Mouse (Mus musculus) layer of hippocampus, adult 2 months (tissue): ENCODE data around the gene Klf1. TPM values are rescaled to one million over a fixed set of nuclear protein-coding genes. Genes with fewer than 3 reads are reported as not detected.

Experiments
- DNase-seq, 2 experiments: peaks; one replicate each; pipeline ENCODE4 v3.0.0; 2022; ENCODE audit warnings: low spot score in 2 of 2
- H3K27ac ChIP-seq: fragments of 200-600 bp; 2 replicates; pipeline ENCODE4 v1.8.1; 2022
- H3K4me3 ChIP-seq: fragments of 200-600 bp; 2 replicates; pipeline ENCODE4 v1.8.1; 2022; ENCODE audit warnings: mild to moderate bottlenecking
- CTCF ChIP-seq: fragments of 200-600 bp; conservative IDR thresholded peaks from 2 replicates; pipeline ENCODE4 v1.8.1; 2022; ENCODE audit warnings: antibody characterized with exemption, mild to moderate bottlenecking, moderate library complexity
- long read RNA-seq, 2 experiments: library from polyadenylated mRNA; stranded (forward); transcript quantifications; one replicate each; pipeline ENCODE4 v2.0.0; 2021; ENCODE audit warnings: borderline mapping rate in 2 of 2
- total RNA-seq, 2 experiments: library from RNA; stranded (reverse); gene quantifications; 2 replicates each; pipeline ENCODE4 v1.2.3; 2021

Gene Klf1
- total RNA-seq = not detected
- long read RNA-seq, experiment 1 = 0 reads
- long read RNA-seq, experiment 2 = 0 reads

DNA sequence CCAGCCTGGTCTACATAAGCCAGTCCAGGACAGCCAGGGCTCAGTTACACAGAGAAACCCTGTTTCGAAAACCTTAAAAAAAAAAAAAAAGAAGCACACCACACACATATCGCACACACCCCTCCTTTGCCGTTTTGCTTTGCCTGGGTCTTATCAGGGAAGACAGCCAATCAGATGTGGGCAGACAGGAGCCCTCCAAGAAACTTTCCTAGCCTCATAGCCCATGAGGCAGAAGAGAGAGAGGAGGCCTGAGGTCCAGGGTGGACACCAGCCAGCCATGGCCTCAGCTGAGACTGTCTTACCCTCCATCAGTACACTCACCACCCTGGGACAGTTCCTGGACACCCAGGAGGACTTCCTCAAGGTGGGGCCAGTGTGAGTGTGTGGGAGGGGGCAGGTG lies at the start of gene Klf1:
Klf1 (plus strand) TSS at position 177 of the 400 bp plus-strand sequence.
- H3K27ac ChIP-seq = peak within 1 kb of the TSS; percentile 69
- DNase-seq = no peak
- peak within 1 kb of the TSS; percentile 64 for H3K4me3 ChIP-seq
- TF ChIP-seq CTCF = no peak

GRCm38 (mm10) chr8:84856434-84856833 lies 45.3 kb upstream of the Klf1 start:
- Histone ChIP-seq H3K4me3 (no peak overlapping the region), H3K27ac (peak overlapping the region; percentile 93; the same call in 1 of the 2 replicates)
- no peak for TF ChIP-seq CTCF
- DNase-seq = no peak

- TF ChIP-seq CTCF = no peak
- DNase-seq = peak; percentile 91 to 93
Observed at GRCm38 (mm10) chr8:84856864-84857441, 44.8 kb upstream of the Klf1 start, which contains the start of gene Farsa. Gene Farsa, plus strand, starts transcription at chr8:84856989.

DNA sequence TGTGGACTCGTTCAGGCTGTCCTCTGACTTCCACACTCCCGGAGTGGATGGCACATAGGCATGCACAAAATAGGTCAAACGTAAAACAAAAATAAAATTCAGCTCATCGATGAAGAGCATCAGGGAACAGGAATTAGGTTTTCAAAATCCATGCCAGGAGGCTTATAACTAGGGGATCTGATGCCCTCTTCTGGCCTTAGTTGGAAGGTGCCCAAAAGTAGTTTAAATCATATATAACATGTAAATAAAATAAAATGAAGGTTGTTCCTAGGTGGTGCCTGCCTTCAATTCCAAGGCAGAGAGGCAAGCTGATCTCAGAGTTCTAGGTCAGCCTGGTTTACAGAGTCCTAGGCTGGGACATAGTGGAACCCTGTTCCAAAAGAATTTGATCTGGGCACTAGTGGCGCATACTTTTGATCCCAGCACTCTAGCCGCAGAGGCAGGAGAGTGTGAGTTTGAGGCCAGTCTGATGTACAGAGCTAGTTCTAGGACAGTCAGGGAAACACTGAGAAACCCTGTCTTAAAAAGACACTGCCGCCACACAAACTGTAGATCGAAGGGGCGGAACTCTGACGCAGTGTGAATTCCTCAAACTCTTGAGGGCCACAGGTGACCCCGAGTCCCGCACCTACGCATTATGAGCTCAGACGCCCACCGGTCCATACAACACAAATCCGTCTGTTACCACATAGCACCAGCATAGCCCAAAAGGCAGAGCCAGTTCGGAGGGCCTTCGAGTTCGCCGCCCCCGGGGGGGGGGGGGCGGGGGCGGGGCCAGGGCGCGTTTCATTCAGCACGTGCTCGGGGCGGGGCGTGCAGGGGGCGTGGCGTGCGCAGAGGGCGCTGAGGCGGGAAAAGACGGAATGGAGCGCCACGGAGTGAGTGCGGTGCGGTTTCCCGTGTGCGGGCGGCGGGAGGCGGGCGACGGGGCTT lies 30.1 kb upstream of the Klf1 start, which contains the start of gene Syce2:
Syce2 (plus strand) TSS at position 736 of the 933 bp plus-strand sequence.
- peak within 1 kb of the TSS; percentile 59; the same call in 1 of the 2 replicates for H3K27ac ChIP-seq
- TF ChIP-seq CTCF = peak; percentile 61
- DNase-seq = peak in 1 of 2 experiments; percentile 69
- H3K4me3 ChIP-seq = peak within 1 kb of the TSS; percentile 60

More at GRCm38 (mm10) chr8:84856864-84857441, 44.8 kb upstream of the Klf1 start, which contains the start of gene Farsa:
- Histone ChIP-seq H3K4me3 (peak within 1 kb of the TSS; percentile 75), H3K27ac (peak within 1 kb of the TSS; percentile 93)

DNA sequence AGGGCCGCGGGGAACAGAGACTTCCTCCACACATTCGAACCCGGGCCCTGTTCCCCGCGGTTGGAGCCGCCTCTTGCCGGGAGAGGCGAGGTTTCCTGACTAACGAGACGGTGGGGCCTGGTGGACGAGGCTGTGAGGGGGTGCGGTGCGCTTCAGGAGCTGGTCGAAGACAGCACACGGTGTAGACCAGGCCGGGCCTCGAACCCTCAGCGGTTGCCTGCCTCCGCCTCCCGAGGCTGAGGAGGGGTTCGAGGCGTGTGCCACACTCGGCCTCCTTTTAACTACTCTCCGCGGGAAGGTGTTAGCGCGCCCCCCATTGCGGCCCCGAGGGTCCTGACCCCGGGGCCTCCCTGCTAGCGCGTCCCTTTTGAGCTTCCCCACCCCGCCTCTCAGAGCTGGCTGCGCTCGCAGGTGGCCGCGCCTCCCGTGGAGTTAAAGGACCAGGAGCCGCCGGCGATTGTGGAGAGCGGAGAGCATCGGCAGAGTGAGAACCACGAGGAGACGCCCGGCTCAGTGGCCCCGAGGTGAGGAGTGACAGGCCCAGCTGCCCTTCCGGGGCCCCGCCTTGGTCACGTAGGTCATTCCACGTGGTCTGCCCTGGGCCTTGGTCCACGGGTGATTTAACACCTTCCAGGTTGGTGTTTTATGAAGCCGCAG lies 29.3 kb upstream of the Klf1 start:
- no peak for DNase-seq
- Histone ChIP-seq H3K27ac (no peak overlapping the region), H3K4me3 (peak overlapping the region; percentile 60)
- no peak for TF ChIP-seq CTCF

DNA sequence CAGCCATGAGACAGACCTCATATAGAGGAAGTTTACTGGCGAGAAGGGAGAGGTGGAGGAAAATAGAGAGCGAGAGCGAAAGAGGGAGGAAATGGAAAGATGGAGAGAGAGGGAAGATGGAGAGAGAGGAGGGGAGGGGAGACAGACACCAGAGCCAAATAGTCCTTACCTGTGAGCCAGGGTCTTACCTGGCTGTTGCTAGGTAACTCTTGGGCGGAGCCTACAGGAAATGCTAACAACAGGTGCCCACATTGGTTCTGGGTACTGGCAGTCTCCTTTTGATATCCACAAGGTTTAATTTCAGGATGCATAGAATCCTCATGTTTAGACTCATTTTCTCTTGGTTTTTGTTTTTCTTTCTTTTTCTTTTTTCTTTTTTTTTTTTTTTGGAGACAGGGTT lies 28.7 kb upstream of the Klf1 start:
- peak overlapping the region; percentile 60; the same call in 1 of the 2 replicates for H3K4me3 ChIP-seq
- no peak for TF ChIP-seq CTCF
- DNase-seq = no peak
- H3K27ac ChIP-seq = no peak overlapping the region

DNA sequence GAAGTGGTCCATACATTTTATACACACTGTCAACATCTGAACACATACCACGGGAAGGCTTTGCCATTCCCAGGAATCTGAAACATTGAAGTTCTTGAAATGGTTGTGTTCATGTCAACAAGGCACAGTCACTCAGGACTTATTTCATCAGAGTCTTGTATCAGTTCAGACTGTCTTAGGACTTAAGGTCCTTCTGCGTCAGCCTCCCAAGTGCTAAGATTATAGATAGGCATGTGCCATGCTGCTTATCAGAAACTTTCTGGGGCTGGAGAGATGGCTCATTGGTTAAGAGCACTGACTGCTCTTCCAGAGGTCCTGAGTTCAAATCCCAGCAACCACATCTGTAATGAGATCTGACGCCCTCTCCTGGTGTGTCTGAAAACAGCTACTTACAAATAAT lies 27.4 kb upstream of the Klf1 start:
- no peak overlapping the region for H3K27ac ChIP-seq
- no peak for TF ChIP-seq CTCF
- no peak for DNase-seq
- H3K4me3 ChIP-seq = no peak overlapping the region

DNA sequence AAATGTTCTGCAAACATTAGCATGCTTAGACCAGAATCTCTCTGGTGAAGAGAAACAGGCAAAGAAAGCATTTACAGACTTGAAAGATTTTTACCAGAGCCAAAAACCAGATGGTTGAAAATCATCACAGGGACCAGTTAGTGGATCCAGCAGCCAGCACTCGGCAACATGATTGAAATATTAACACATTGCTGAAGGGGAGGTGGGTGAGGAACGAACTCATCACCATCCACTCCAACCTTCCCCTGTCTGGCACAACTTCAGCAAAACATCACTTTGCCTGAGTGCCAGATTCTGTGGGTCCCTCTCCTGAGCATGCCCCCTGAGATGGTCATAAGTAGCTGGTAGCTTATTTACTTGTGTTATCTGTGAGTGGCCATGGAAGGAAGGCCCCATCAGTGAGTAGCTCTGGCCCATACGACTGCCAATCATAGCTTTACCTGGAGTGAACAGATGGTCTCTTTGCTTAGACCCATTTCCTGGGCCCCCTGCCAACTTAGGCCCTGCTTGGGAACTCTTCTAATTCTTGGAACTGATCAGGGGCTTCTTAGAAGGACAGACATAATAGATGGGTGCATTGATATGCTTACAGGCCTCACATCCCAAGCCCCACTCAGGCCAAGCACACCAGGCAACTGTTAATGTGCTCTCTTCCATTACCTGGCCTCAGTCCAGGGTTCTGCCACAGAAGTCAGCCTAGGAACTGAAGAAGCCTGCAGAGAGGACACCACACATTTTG lies 24.3 kb upstream of the Klf1 start:
- no peak for DNase-seq
- Histone ChIP-seq H3K4me3 (no peak overlapping the region), H3K27ac (peak overlapping the region; percentile 44; the same call in 1 of the 2 replicates)
- no peak for TF ChIP-seq CTCF

DNA sequence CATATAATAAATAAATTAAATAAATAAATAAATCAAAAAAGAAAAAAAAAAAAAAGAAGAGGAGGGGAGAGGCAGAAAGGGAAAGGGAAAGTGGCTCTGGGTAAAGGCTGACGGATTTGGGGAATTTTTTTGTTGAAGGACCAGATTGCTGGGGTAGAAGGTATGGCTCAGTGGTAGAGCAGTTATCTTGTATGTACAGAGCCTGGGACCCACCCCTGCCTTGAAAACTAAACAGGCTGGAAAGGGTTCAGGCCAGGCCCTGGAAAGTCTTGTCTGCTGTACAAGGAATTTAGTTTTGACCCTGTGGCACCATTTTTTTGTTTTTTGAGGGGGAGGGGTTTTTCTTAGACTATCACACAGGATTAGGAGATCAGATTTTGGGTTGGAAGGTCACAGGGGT lies 22.8 kb upstream of the Klf1 start:
- H3K27ac ChIP-seq = no peak overlapping the region
- H3K4me3 ChIP-seq = no peak overlapping the region
- DNase-seq = no peak
- TF ChIP-seq CTCF = no peak

DNA sequence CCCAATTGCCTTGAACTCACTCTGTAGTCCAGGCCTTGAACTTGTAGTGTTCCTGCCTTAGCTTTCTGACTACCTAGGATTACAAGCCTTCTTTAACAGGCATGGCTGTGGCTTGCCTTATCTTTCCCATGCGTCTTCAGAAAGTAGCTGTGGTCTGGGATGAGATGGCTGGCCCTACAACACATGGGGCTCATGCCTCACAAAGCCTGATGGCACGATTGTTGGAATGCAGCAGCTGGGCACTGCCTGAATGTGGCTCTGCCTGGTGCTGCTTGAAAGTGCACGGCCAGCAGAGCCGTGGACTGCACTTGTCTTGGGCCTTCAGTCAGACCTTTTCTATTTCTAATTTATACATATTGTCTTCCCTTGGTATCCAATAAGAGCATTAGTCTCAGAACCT lies 17.0 kb upstream of the Klf1 start:
- Histone ChIP-seq H3K4me3 (no peak overlapping the region), H3K27ac (no peak overlapping the region)
- no peak for DNase-seq
- TF ChIP-seq CTCF = no peak

DNA sequence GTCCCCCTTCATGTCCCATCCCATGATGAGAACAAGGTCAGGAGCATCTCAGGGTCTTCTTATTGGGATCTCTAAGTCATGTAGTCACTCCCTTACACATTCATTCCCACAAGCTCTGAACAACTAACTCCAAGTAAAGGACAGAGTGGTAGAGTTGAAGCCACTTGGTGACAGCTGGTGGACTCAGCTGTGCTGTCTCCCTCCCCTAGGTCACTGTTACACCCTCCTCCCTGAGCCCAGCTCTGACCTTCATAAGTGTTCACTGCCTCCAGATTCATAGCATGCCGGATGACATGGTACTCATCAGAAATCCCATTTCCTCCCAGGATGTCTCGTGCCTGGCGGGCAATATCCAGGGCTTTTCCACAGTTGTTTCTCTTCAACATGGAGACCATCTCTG lies 13.4 kb upstream of the Klf1 start:
- no peak overlapping the region for H3K4me3 ChIP-seq
- no peak for DNase-seq
- no peak overlapping the region for H3K27ac ChIP-seq
- TF ChIP-seq CTCF = no peak

DNA sequence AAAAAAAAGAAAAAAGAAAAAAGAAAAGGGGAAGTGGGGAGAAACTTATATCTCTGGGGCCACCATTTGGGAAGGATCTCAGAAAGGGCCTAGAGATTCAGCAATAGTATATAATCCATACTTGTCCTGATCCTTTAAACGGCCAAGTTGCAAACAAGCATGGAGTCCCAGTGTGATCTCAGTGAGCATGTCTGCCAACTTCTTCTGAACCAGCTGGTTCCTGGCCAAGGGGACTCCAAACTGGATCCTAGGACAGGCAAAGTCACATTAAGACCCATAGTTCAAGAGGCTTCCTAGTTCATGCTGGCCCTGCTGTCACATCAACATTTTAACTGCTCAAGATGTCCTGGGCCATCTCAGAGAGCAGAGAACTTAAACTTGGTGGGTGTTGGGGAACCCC lies 12.6 kb upstream of the Klf1 start:
- TF ChIP-seq CTCF = no peak
- Histone ChIP-seq H3K4me3 (no peak overlapping the region), H3K27ac (no peak overlapping the region)
- DNase-seq = no peak
